Mouse (Mus musculus) heart, postnatal 0 days (tissue): Measurements from ENCODE around the gene Gpr65.
"Not testable (repeated sequence)": the region's sequence is repeated elsewhere in the genome, so short reads cannot be mapped to it uniquely, and the experiment has no call there.

Experiments used
- CTCF ChIP-seq: IDR thresholded peaks from 2 replicates; pipeline ENCODE4 v1.5.1; 2016; ENCODE audit warnings: antibody characterized with exemption, control low read depth, low read depth
- EP300 ChIP-seq: IDR thresholded peaks from 2 replicates; pipeline ENCODE4 v1.6.1; 2016; ENCODE audit warnings: antibody characterized with exemption, low read depth

DNA sequence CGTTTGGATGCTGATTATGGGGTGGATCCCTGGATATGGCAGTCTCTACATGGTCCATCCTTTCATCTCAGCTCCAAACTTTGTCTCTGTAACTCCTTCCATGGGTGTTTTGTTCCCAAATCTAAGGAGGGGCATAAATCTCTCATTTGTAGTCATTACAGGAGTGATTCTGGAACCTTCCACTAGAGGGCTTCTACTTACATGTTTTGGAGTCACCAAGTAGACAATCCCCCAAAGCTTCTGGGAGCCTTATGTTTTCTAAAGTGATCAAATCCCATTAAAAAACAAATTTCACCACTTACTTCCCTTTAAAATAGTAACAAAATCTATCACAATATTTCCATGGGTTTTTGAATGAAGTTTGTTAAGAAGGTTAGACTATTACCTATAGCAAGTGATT lies 55.7 kb downstream of the Gpr65 start:
- TF ChIP-seq CTCF, result peak; percentile 54
- TF ChIP-seq EP300, result not testable (repeated sequence)
